Mouse (Mus musculus): ENCODE measurements around the gene 1700011L22Rik. TPM values are rescaled to one million over a fixed set of nuclear protein-coding genes. Genes with fewer than 3 reads are reported as not detected.

1700011L22Rik gene
- polyA plus RNA-seq, 1 experiment from 2014 or later = not detected

DNA sequence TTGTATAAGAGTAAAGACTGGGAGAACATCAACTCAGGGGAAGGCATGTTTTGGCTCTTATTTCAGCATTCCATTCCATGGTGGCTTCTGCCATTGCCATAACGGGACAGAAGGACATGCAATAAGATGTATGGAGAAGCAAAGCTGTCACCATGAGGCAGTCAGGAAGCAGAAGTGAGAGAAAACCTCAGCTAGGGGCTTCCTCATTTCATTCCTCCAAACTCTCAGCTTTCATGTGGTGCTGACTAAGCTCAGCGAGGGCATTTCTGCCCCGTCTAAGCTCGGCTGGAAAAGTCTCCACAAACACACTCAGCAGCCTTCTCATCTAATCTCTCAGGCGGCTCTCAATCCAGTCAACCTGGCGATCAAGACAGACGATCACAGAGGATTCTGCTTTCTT, 22.8 kb downstream of the 1700011L22Rik start:
- 82% methylated on average over 7 of the region's 7 CpGs for WGBS
- H3K4me3 ChIP-seq (ENCODE audit: low read depth, low read length) = no peak overlapping the region
- H3K36me3 ChIP-seq (ENCODE audit: control insufficient read depth, insufficient read depth, low read length) = no peaks in the 10 kb centered on the region
- H3K4me2 ChIP-seq = no peak overlapping the region
- no peaks in the 10 kb centered on the region; the same call in 1 of the 2 replicates for H3K9me3 ChIP-seq (ENCODE audit: control insufficient read depth, low read length)
- DNase-seq (ENCODE audit: low spot score, missing footprints) (no peak), ATAC-seq (ENCODE audit: low FRiP score) (no peak)
- no peak overlapping the region for H3K9ac ChIP-seq (ENCODE audit: low read length)
- H3K27ac ChIP-seq (ENCODE audit: low read depth, low read length) = no peak overlapping the region
- H3K4me1 ChIP-seq (ENCODE audit: control insufficient read depth, insufficient read depth, low read length) = no peaks in the 10 kb centered on the region
- H3K27me3 ChIP-seq (ENCODE audit: control insufficient read depth, insufficient read depth, low read length) = no peaks in the 10 kb centered on the region

GRCm38 (mm10) chr8:79224363-79224762, 24.0 kb downstream of the 1700011L22Rik start:
- Histone ChIP-seq H3K9ac (ENCODE audit: low read length) (no peak overlapping the region), H3K27me3 (ENCODE audit: control insufficient read depth, insufficient read depth, low read length) (no peaks in the 10 kb centered on the region), H3K4me1 (ENCODE audit: control insufficient read depth, insufficient read depth, low read length) (no peaks in the 10 kb centered on the region), H3K4me2 (no peak overlapping the region), H3K9me3 (ENCODE audit: control insufficient read depth, low read length) (no peaks in the 10 kb centered on the region; the same call in 1 of the 2 replicates), H3K4me3 (ENCODE audit: low read depth, low read length) (no peak overlapping the region), H3K36me3 (ENCODE audit: control insufficient read depth, insufficient read depth, low read length) (no peaks in the 10 kb centered on the region), H3K27ac (ENCODE audit: low read depth, low read length) (no peak overlapping the region)
- ATAC-seq (ENCODE audit: low FRiP score) = peak; percentile 48; the same call in 1 of the 2 replicates
- 32% methylated on average over 9 of the region's 9 CpGs for WGBS
- DNase-seq (ENCODE audit: low spot score, missing footprints) = peak; percentile 85

DNA sequence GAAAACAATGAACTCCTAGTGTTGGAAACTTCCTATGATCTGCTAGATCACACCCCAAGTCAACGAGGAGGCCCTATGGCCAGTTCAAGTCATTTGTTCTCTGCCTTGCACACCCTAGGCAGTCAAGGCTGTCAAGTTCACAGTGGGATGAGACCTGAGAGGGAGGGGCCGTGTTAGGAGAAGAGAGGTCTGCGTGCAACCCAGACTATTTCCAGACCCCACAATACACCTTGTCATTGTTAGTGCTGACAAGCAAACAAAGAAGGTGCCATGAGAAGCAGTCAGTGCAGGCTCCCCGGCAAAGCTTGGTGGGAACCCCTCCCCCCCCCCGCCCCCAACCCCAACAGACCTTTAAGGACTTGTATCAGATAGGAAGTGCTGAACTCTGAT, 25.6 kb downstream of the 1700011L22Rik start:
- H3K4me1 ChIP-seq (ENCODE audit: control insufficient read depth, insufficient read depth, low read length) = no peaks in the 10 kb centered on the region
- H3K9me3 ChIP-seq (ENCODE audit: control insufficient read depth, low read length) = no peaks in the 10 kb centered on the region; the same call in 1 of the 2 replicates
- no peak overlapping the region for H3K9ac ChIP-seq (ENCODE audit: low read length)
- no peak overlapping the region for H3K4me3 ChIP-seq (ENCODE audit: low read depth, low read length)
- 75% methylated on average over 5 of the region's 5 CpGs for WGBS
- no peak overlapping the region for H3K4me2 ChIP-seq
- ATAC-seq (ENCODE audit: low FRiP score) = no peak
- DNase-seq (ENCODE audit: low spot score, missing footprints) = no peak
- no peaks in the 10 kb centered on the region for H3K36me3 ChIP-seq (ENCODE audit: control insufficient read depth, insufficient read depth, low read length)
- H3K27me3 ChIP-seq (ENCODE audit: control insufficient read depth, insufficient read depth, low read length) = no peaks in the 10 kb centered on the region
- H3K27ac ChIP-seq (ENCODE audit: low read depth, low read length) = no peak overlapping the region

DNA sequence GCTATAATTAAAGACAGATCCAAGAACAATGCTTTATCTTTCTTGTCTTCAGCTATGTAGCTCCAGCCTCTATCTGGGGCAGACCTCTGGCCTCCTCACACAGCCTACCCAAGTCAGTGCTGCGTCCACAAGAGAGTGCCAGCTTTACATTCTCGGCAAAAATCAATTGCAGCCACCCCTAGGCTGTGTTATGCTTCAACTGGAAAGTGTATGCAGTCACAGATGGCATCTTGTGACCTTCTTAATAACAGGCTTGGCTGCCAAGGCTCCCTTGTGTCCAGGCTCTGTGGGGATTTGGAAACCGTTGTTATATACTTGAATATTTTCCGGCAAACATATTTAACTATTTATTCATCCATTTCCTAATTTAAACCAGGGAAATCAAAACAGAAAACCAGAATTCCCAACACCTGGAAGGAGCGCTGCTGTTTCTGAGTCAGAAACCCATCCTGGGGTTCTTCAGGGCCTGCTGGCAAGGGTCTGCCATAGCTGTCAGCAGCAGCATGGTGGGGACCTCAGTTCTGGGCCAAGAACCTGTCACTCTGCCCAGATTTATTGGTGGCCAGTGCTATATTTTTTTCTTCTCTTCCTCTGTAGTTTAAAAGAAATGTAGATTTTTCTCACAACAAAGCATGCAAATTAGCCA, 26.1 kb downstream of the 1700011L22Rik start:
- no peak for ATAC-seq (ENCODE audit: low FRiP score)
- Histone ChIP-seq H3K9ac (ENCODE audit: low read length) (no peak overlapping the region), H3K4me3 (ENCODE audit: low read depth, low read length) (no peak overlapping the region), H3K4me2 (no peak overlapping the region), H3K4me1 (ENCODE audit: control insufficient read depth, insufficient read depth, low read length) (no peaks in the 10 kb centered on the region), H3K36me3 (ENCODE audit: control insufficient read depth, insufficient read depth, low read length) (no peaks in the 10 kb centered on the region), H3K27me3 (ENCODE audit: control insufficient read depth, insufficient read depth, low read length) (no peaks in the 10 kb centered on the region), H3K9me3 (ENCODE audit: control insufficient read depth, low read length) (no peaks in the 10 kb centered on the region; the same call in 1 of the 2 replicates), H3K27ac (ENCODE audit: low read depth, low read length) (no peak overlapping the region)
- WGBS = 77% methylated on average over 5 of the region's 5 CpGs
- no peak for DNase-seq (ENCODE audit: low spot score, missing footprints)

GRCm38 (mm10) chr8:79211630-79212029, 36.7 kb downstream of the 1700011L22Rik start:
- 83% methylated on average over 9 of the region's 9 CpGs for WGBS
- Histone ChIP-seq H3K27ac (ENCODE audit: low read depth, low read length) (no peak overlapping the region), H3K4me3 (ENCODE audit: low read depth, low read length) (no peak overlapping the region), H3K4me1 (ENCODE audit: control insufficient read depth, insufficient read depth, low read length) (peaks cover 16% of the 10 kb centered on the region), H3K9me3 (ENCODE audit: control insufficient read depth, low read length) (no peaks in the 10 kb centered on the region), H3K9ac (ENCODE audit: low read length) (no peak overlapping the region), H3K4me2 (no peak overlapping the region), H3K36me3 (ENCODE audit: control insufficient read depth, insufficient read depth, low read length) (no peaks in the 10 kb centered on the region), H3K27me3 (ENCODE audit: control insufficient read depth, insufficient read depth, low read length) (no peaks in the 10 kb centered on the region)
- DNase-seq (ENCODE audit: low spot score, missing footprints) (peak; percentile 85), ATAC-seq (ENCODE audit: low FRiP score) (no peak)

- peaks cover 16% of the 10 kb centered on the region for H3K4me1 ChIP-seq (ENCODE audit: control insufficient read depth, insufficient read depth, low read length)
- H3K9ac ChIP-seq (ENCODE audit: low read length) = peak overlapping the region; percentile 60
- peak; percentile 81 for ATAC-seq (ENCODE audit: low FRiP score)
- peak; percentile 94 for DNase-seq (ENCODE audit: low spot score, missing footprints)
- 4% methylated on average over 27 of the region's 27 CpGs for WGBS
- H3K9me3 ChIP-seq (ENCODE audit: control insufficient read depth, low read length) = no peaks in the 10 kb centered on the region
- 0 out of 2 replicates have a peak overlapping the region, but pooled peaks have one; percentile 16 for H3K27ac ChIP-seq (ENCODE audit: low read depth, low read length)
- H3K27me3 ChIP-seq (ENCODE audit: control insufficient read depth, insufficient read depth, low read length) = no peaks in the 10 kb centered on the region
- H3K4me3 ChIP-seq (ENCODE audit: low read depth, low read length) = peak overlapping the region; percentile 27
- H3K4me2 ChIP-seq = peak overlapping the region; percentile 51
- no peaks in the 10 kb centered on the region for H3K36me3 ChIP-seq (ENCODE audit: control insufficient read depth, insufficient read depth, low read length)
Observed at GRCm38 (mm10) chr8:79209641-79210358, 38.6 kb downstream of the 1700011L22Rik start.

- peak overlapping the region; percentile 51 for H3K4me2 ChIP-seq
- 10% methylated on average over 15 of the region's 15 CpGs for WGBS
- peaks cover 16% of the 10 kb centered on the region for H3K4me1 ChIP-seq (ENCODE audit: control insufficient read depth, insufficient read depth, low read length)
- no peaks in the 10 kb centered on the region for H3K27me3 ChIP-seq (ENCODE audit: control insufficient read depth, insufficient read depth, low read length)
- ATAC-seq (ENCODE audit: low FRiP score) (peak; percentile 51), DNase-seq (ENCODE audit: low spot score, missing footprints) (peak; percentile 90)
- no peaks in the 10 kb centered on the region for H3K36me3 ChIP-seq (ENCODE audit: control insufficient read depth, insufficient read depth, low read length)
- peak overlapping the region; percentile 60 for H3K9ac ChIP-seq (ENCODE audit: low read length)
- no peak overlapping the region; the same call in 1 of the 2 replicates for H3K4me3 ChIP-seq (ENCODE audit: low read depth, low read length)
- no peaks in the 10 kb centered on the region for H3K9me3 ChIP-seq (ENCODE audit: control insufficient read depth, low read length)
- no peak overlapping the region for H3K27ac ChIP-seq (ENCODE audit: low read depth, low read length)
Observed at GRCm38 (mm10) chr8:79208691-79209640, 39.4 kb downstream of the 1700011L22Rik start.

DNA sequence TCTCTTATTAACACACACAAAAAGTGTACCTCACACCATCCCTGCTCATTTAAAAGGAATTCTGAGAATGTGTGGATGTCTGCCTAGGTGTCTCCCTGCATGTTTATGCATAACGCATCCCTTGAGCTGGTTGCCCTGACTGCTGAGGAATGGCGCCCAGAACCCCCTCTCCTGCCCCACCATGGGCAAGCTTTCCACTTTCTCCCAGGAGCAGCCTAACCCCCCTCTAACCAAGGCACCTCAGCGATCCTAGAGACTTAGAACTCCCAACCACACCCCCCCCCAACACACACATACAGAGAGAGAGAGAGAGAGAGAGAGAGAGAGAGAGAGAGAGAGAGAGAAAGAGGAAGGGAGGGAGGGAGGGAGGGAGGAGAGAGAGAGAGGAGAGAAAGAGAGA, 40.2 kb downstream of the 1700011L22Rik start:
- H3K27me3 ChIP-seq (ENCODE audit: control insufficient read depth, insufficient read depth, low read length) = no peaks in the 10 kb centered on the region
- DNase-seq (ENCODE audit: low spot score, missing footprints) (no peak), ATAC-seq (ENCODE audit: low FRiP score) (no peak)
- WGBS = 49% methylated on average over 3 of the region's 3 CpGs
- no peak overlapping the region for H3K9ac ChIP-seq (ENCODE audit: low read length)
- no peaks in the 10 kb centered on the region for H3K36me3 ChIP-seq (ENCODE audit: control insufficient read depth, insufficient read depth, low read length)
- H3K4me3 ChIP-seq (ENCODE audit: low read depth, low read length) = no peak overlapping the region
- H3K27ac ChIP-seq (ENCODE audit: low read depth, low read length) = no peak overlapping the region
- no peak overlapping the region for H3K4me2 ChIP-seq
- peaks cover 16% of the 10 kb centered on the region for H3K4me1 ChIP-seq (ENCODE audit: control insufficient read depth, insufficient read depth, low read length)
- no peaks in the 10 kb centered on the region for H3K9me3 ChIP-seq (ENCODE audit: control insufficient read depth, low read length)

All from midbrain, embryonic 11.5 days (tissue).